ENCODE assay signal across 8 mouse cellular contexts in the genomic region with DNA sequence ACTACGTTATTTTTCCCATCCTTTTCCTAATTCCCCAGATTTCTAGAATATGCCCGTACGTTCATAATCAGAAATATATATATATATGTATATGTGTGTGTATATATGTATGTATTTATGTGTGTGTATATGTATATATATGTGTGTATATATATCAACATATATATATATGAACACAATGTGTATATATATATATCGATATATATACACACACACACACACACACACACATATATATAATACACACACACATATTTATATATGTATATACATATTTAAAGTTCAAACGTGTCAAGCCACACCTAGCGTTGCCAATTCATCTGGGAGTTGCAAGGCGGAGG. TPM values are rescaled to one million over a fixed set of nuclear protein-coding genes. Genes with fewer than 3 reads are reported as not detected.
A peak's percentile ranks its signal among the peaks of the same experiment; 100 is the strongest.
DNase-seq lines count a peak whose midpoint lies in the region; ATAC-seq and TF ChIP-seq lines count a peak whose summit lies in the region.

No protein-coding gene starts in this region.

- H3K36me3 ChIP-seq in heart, embryonic 13.5 days, result no peaks in the 10 kb centered on the region
- H3K36me3 ChIP-seq in ES-Bruce4 (ENCODE audit: control insufficient read depth, insufficient read depth, low read length, poor library complexity, severe bottlenecking) (no peaks in the 10 kb centered on the region), macrophage (ENCODE audit: inconsistent target) (no peaks in the 10 kb centered on the region)
- H3K36me3 ChIP-seq in forebrain, postnatal 0 days (ENCODE audit: insufficient read depth), result no peaks in the 10 kb centered on the region

- H3K27me3 ChIP-seq in heart, embryonic 13.5 days (replicated peaks), result no peaks in the 10 kb centered on the region
- H3K27me3 ChIP-seq in ES-Bruce4 (ENCODE audit: control insufficient read depth, insufficient read depth, low read length, poor library complexity, severe bottlenecking), result no peaks in the 10 kb centered on the region
- H3K27me3 ChIP-seq in forebrain, postnatal 0 days (ENCODE audit: insufficient read depth, low read length), result no peaks in the 10 kb centered on the region

- no peak for TF ChIP-seq CTCF in ES-Bruce4 (IDR thresholded peaks at IDR 0.05; ENCODE audit: low read depth, low read length)
- no peak for TF ChIP-seq CTCF in forebrain, postnatal 0 days (IDR thresholded peaks at IDR 0.05; ENCODE audit: low read depth)

- H3K79me2 ChIP-seq in macrophage (ENCODE audit: inconsistent target), result no peaks in the 10 kb centered on the region

- ATAC-seq in heart, embryonic 13.5 days (ENCODE audit: extremely low read depth, insufficient number of reproducible peaks, low FRiP score, low TSS enrichment), result no peak
- ATAC-seq in forebrain, postnatal 0 days, result no peak

- H3K9ac ChIP-seq in heart, embryonic 13.5 days, result peak overlapping the region; percentile 81
- H3K9ac ChIP-seq in ES-Bruce4 (ENCODE audit: low read depth, poor library complexity, severe bottlenecking), result peak overlapping the region; percentile 66
- peak overlapping the region; percentile 64 for H3K9ac ChIP-seq in forebrain, postnatal 0 days

- 42% methylated on average over 7 of the region's 7 CpGs for WGBS in heart, embryonic 13.5 days
- 33% methylated on average over 7 of the region's 7 CpGs for WGBS in forebrain, postnatal 0 days
- 29% methylated on average over 3 of the region's 7 CpGs for WGBS in macrophage (ENCODE audit: missing documents)

- H3K4me1 ChIP-seq in heart, embryonic 13.5 days, result no peaks in the 10 kb centered on the region
- no peaks in the 10 kb centered on the region for H3K4me1 ChIP-seq in ES-Bruce4 (ENCODE audit: control insufficient read depth, insufficient read depth, low read length)
- H3K4me1 ChIP-seq in forebrain, postnatal 0 days (ENCODE audit: insufficient read depth), result no peaks in the 10 kb centered on the region

- peak overlapping the region; percentile 61 for H3K4me3 ChIP-seq in heart, embryonic 13.5 days
- H3K4me3 ChIP-seq in ES-Bruce4 (ENCODE audit: low read depth, low read length) (peak overlapping the region; percentile 92), macrophage (ENCODE audit: inconsistent target) (peak overlapping the region; percentile 47)
- peak overlapping the region; percentile 49 for H3K4me3 ChIP-seq in forebrain, postnatal 0 days (ENCODE audit: low read depth, low read length)

- H3K4me2 ChIP-seq in heart, embryonic 13.5 days, result peak overlapping the region; percentile 69
- peak overlapping the region; percentile 58 for H3K4me2 ChIP-seq in forebrain, postnatal 0 days (ENCODE audit: low read depth)

- H3K9me3 ChIP-seq in heart, embryonic 13.5 days, result no peaks in the 10 kb centered on the region
- no peaks in the 10 kb centered on the region for H3K9me3 ChIP-seq in ES-Bruce4 (replicated peaks; ENCODE audit: control insufficient read depth, insufficient read depth, low read length, poor library complexity, severe bottlenecking)
- no peaks in the 10 kb centered on the region for H3K9me3 ChIP-seq in forebrain, postnatal 0 days (ENCODE audit: low read length)

- intact Hi-C loops in heart, postnatal 36 days (cut with DNase I), result no loop called here

- no peak for DNase-seq in heart, postnatal 36 days
- DNase-seq in forebrain, postnatal 0 days, result peak; percentile 1
- no peak for DNase-seq in adrenal gland, postnatal 36 days
- no peak for DNase-seq in urinary bladder, postnatal 14 days (ENCODE audit: low spot score)
- DNase-seq in cerebellum, adult 11 months, result no peak

- peak overlapping the region; percentile 92 for H3K27ac ChIP-seq in heart, embryonic 13.5 days (replicated peaks)
- no peak overlapping the region for H3K27ac ChIP-seq in ES-Bruce4 (ENCODE audit: insufficient read depth, low read length)
- peak overlapping the region; percentile 85 for H3K27ac ChIP-seq in forebrain, postnatal 0 days (ENCODE audit: low read depth, low read length)
- peak overlapping the region; percentile 86 for H3K27ac ChIP-seq in macrophage

- no peak for TF ChIP-seq POLR2A in ES-Bruce4 (IDR thresholded peaks at IDR 0.05; ENCODE audit: insufficient read depth, low read length)

- no peak for TF ChIP-seq EP300 in ES-Bruce4 (IDR thresholded peaks at IDR 0.05; ENCODE audit: insufficient read depth, low read depth, low read length)

RNA-seq across cellular contexts. Expression of gene Rab6a, which starts 16.7 kb away (rescaled TPM):
- polyA plus RNA-seq in heart, embryonic 13.5 days (2015; fragmentation: Nextera tagmentation; extraction: Ambion mirVana), result 82.4 and 91.0 TPM in 2 replicates
- 10 to 100 TPM; 65.6 to 68.0 TPM for total RNA-seq in heart, postnatal 36 days (2021)
- 137 and 148 TPM in 2 replicates for polyA plus RNA-seq in ES-Bruce4 (2011; ENCODE audit: insufficient read depth, insufficient read length, low read depth, missing spikeins)
- 299 and 313 TPM in 2 replicates for total RNA-seq in forebrain, postnatal 0 days (2014; rRNA removed)
- 258 and 305 TPM in 2 replicates for polyA plus RNA-seq in forebrain, postnatal 0 days (2015; fragmentation: Nextera tagmentation; extraction: Ambion mirVana)
- 100 to 1,000 TPM in 2 of 26 experiments, 10 to 100 TPM in 24; 36.5 to 112 (median 73.8) TPM for total RNA-seq in macrophage (2018; cell fraction: chromatin; rRNA removed)
- 10 to 100 TPM; 48.3 to 71.0 (median 62.8) TPM for total RNA-seq in macrophage (2018; cell fraction: cytosol; rRNA removed)
- 100 to 1,000 TPM in 1 of 26 experiments, 10 to 100 TPM in 25; 34.8 to 134 (median 61.2) TPM for total RNA-seq in macrophage (2018; cell fraction: nucleus; rRNA removed)
- 52.8 to 103 TPM (median 73.4 TPM) in 3 replicates for polyA plus RNA-seq in macrophage (2018)
- 10 to 100 TPM; 74.1 to 82.7 TPM for total RNA-seq in adrenal gland, postnatal 36 days (2021)

RNA-seq across cellular contexts. Expression of gene Mrpl48, which starts 17.6 kb away (rescaled TPM):
- polyA plus RNA-seq in heart, embryonic 13.5 days (2015; fragmentation: Nextera tagmentation; extraction: Ambion mirVana), result 76.8 and 83.0 TPM in 2 replicates
- total RNA-seq in heart, postnatal 36 days (2021), result 10 to 100 TPM; 66.3 to 73.0 TPM
- polyA plus RNA-seq in ES-Bruce4 (2011; ENCODE audit: insufficient read depth, insufficient read length, low read depth, missing spikeins), result 57.4 and 68.8 TPM in 2 replicates
- 28.9 and 44.9 TPM in 2 replicates for total RNA-seq in forebrain, postnatal 0 days (2014; rRNA removed)
- 88.4 and 97.7 TPM in 2 replicates for polyA plus RNA-seq in forebrain, postnatal 0 days (2015; fragmentation: Nextera tagmentation; extraction: Ambion mirVana)
- total RNA-seq in macrophage (2018; cell fraction: chromatin; rRNA removed), result 10 to 100 TPM; 12.1 to 79.1 (median 21.1) TPM
- 10 to 100 TPM; 24.3 to 54.4 (median 29.3) TPM for total RNA-seq in macrophage (2018; cell fraction: cytosol; rRNA removed)
- total RNA-seq in macrophage (2018; cell fraction: nucleus; rRNA removed), result 10 to 100 TPM; 10.2 to 41.4 (median 14.3) TPM
- polyA plus RNA-seq in macrophage (2018), result 35.4 to 91.9 TPM (median 36.6 TPM) in 3 replicates
- total RNA-seq in adrenal gland, postnatal 36 days (2021), result 10 to 100 TPM; 56.7 to 58.3 TPM

RNA-seq across cellular contexts. Expression of gene Coa4, which starts 53.6 kb away (rescaled TPM):
- 23.0 and 23.1 TPM in 2 replicates for polyA plus RNA-seq in heart, embryonic 13.5 days (2015; fragmentation: Nextera tagmentation; extraction: Ambion mirVana)
- total RNA-seq in heart, postnatal 36 days (2021), result 10 to 100 TPM; 17.1 to 17.4 TPM
- polyA plus RNA-seq in ES-Bruce4 (2011; ENCODE audit: insufficient read depth, insufficient read length, low read depth, missing spikeins) (9.2 and 14.6 TPM in 2 replicates), macrophage (2018) (33.7 to 48.0 TPM (median 34.1 TPM) in 3 replicates)
- 4.8 and 10.3 TPM in 2 replicates for total RNA-seq in forebrain, postnatal 0 days (2014; rRNA removed)
- polyA plus RNA-seq in forebrain, postnatal 0 days (2015; fragmentation: Nextera tagmentation; extraction: Ambion mirVana), result 3.5 and 5.7 TPM in 2 replicates
- 10 to 100 TPM in 9 of 26 experiments, 1 to 10 TPM in 17; 1.2 to 24.0 (median 5.3) TPM for total RNA-seq in macrophage (2018; cell fraction: chromatin; rRNA removed)
- total RNA-seq in macrophage (2018; cell fraction: cytosol; rRNA removed), result 10 to 100 TPM; 13.0 to 43.0 (median 34.9) TPM
- 10 to 100 TPM in 7 of 26 experiments, 1 to 10 TPM in 19; 1.4 to 23.3 (median 6.9) TPM for total RNA-seq in macrophage (2018; cell fraction: nucleus; rRNA removed)
- total RNA-seq in adrenal gland, postnatal 36 days (2021), result 10 to 100 TPM in 1 of 2 experiments, 1 to 10 TPM in 1; 9.1 to 10.4 TPM
